Mouse (Mus musculus): ENCODE measurements at regions not wholly inside any gene's neighbourhood (a gene's known extent, or its start where the extent isn't known, plus 50 kb on each side); places are given as distances from the start of the nearest gene placed in this dataset.

DNA sequence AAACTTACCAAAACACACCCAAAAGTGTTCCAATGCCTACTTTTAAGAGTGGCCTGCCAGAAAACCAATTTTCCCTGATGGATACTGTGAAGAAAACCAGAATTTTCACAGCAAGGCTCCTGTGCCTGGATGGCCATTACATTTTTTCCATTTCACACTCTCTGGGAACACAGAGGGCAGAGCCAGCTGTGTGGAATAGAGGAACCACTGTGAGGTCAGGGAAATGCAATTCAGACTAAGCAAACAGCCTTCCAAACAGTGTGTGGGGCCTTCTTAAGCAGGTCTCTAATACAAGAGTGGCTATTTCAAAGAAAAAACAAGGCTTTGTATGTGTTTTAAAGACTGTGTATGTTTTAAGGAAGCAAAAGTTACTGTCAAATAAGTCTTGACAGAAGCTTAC lies 242.3 kb upstream of the Grin3a start:
- no peak for TF ChIP-seq POLR2A (IDR thresholded peaks at IDR 0.05; ENCODE audit: extremely low read depth, insufficient read depth, low read length)
- TF ChIP-seq CTCF (IDR thresholded peaks at IDR 0.05; ENCODE audit: low read depth, low read length): no peak

Measured in liver, adult 2 months (tissue).